Mouse (Mus musculus): Measurements from ENCODE around the gene Gm20388. TPM values are rescaled to one million over a fixed set of nuclear protein-coding genes. Genes with fewer than 3 reads are reported as not detected.

The Gm20388 gene
- total RNA-seq, 2 experiments from 2014 or later, result 2.2 to 7.6 TPM

DNA sequence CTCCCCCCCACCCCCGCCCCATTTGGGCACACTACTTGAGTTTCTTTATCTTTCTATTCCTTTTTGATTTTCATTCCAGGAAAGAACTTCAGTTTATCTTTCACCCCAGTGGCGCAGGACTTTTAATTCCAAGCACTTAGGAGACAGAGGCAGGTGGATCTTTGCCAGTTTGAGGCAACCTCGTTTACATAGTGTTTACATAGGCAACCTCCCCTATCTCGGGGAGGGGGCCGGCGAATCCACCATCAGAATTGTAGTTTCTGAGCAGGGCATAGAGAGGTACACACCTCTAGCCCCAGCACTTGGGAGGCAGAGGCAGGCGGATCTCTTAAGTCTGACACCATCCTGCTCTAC is 2041.0 kb downstream of the Gm20388 start:
- DNase-seq (ENCODE audit: low spot score in 2 of 2), result no peak
- no peak for TF ChIP-seq CTCF (conservative IDR thresholded peaks at IDR 0.05)
- H3K4me3 ChIP-seq, result peak overlapping the region; percentile 66
- no peak overlapping the region for H3K27ac ChIP-seq

DNA sequence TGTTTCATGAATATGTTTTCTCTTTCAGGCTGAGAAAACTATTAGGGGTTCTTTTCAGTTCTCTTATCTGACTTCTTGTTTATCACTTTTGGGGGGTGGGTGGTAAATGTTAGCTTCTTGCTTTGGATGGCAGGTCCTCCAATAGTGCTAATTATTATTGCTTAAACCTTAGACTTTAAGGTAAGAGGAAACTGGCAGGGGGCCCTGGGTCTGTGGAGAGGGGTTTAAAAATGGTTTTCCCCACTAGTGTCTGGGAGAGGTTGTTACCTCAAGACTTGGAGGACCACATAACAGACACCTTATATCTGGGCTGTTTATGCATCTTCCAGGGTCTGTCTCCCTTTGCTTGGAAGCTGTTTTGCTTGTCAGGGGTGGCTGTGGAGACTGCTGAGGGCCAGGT is 2041.5 kb downstream of the Gm20388 start:
- Histone ChIP-seq H3K27ac (no peak overlapping the region), H3K4me3 (peak overlapping the region; percentile 66; the same call in 1 of the 2 replicates)
- DNase-seq (ENCODE audit: low spot score in 2 of 2), result no peak
- TF ChIP-seq CTCF (conservative IDR thresholded peaks at IDR 0.05), result no peak

DNA sequence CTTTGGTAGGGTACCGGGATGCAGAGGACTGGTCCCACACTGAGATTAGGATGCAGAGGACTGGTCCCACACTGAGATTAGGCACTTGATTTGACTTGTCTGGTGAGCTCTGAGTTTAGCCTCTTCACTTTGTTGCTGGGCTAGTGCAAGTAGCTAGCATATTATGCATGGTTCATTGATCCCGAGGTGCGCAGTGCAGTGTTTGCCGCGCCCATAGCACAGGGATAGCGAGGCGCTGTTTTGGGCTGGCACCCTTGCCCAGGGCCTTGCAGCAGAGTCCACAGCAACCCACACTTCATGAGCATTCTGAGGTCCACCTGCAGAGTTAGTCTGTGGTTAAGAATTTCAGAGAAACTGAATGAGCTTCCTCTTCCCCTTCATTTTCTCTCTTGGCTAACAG is 2042.2 kb downstream of the Gm20388 start:
- no peak overlapping the region for H3K4me3 ChIP-seq
- DNase-seq (ENCODE audit: low spot score in 2 of 2), result no peak
- no peak for TF ChIP-seq CTCF (conservative IDR thresholded peaks at IDR 0.05)
- H3K27ac ChIP-seq, result no peak overlapping the region

DNA sequence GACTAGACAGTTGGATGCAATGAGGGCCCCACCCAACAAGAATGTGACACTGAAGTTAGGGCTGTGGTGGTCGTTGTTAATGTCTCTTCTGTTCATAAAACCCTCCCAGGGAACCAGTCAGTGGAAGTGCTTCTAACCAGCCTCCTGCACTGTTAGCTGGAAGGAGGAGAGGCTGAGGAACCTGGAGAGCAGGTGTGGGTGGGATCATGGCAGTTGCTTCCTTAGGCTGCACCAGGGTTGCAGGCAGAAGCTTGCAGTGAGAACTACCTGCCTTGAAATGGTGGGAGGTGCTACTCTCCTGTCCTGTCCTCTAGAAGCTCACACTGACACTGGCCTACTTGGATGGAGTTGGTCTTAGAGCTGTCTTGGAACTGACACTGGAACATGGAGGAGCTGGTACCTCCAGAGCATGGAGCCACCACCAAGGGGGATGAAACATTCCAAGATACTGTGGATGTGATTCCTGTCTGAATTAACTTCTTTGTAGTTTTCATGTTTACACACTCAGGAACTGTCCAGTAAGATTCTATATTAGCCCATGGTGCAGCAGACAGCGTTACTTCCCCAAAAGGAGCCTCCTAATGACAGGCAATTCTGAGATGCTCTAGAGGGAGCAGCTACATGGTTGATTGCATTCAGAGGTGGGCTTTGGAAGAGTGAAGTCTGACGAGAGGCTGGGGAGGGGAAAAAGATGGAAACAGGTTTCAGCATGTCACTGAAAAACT is 2043.3 kb downstream of the Gm20388 start:
- no peak for DNase-seq (ENCODE audit: low spot score in 2 of 2)
- TF ChIP-seq CTCF (conservative IDR thresholded peaks at IDR 0.05), result no peak
- Histone ChIP-seq H3K4me3 (no peak overlapping the region), H3K27ac (no peak overlapping the region)

DNA sequence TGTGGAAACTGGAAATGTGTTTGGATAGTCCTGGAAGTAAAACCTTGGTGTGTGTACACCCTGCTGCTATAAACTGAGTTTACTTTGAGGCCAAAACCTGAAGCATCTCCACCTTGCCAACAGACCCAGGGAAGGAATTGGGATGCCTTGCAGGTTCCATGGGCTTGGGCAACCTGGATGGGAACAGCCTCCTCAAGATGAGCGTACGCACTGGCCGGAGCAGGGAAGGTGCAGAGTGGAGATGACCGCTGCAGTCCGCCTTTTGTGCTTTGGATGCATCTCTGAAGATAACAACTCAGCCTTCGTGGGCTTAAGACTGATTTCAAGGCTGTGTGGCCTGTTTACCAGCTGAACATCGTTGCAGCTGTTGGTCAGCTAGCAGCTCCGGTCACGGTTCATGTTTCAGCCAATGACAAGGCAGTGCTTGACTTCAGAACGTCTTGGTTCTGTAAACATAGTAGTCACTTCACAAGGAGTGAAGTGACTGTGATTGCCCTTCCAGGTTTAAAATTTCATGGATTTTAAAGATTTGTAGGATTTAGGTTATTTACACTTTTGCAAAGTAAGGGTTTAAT is 2044.4 kb downstream of the Gm20388 start:
- H3K4me3 ChIP-seq, result no peak overlapping the region
- no peak overlapping the region for H3K27ac ChIP-seq
- no peak for DNase-seq (ENCODE audit: low spot score in 2 of 2)
- no peak for TF ChIP-seq CTCF (conservative IDR thresholded peaks at IDR 0.05)

DNA sequence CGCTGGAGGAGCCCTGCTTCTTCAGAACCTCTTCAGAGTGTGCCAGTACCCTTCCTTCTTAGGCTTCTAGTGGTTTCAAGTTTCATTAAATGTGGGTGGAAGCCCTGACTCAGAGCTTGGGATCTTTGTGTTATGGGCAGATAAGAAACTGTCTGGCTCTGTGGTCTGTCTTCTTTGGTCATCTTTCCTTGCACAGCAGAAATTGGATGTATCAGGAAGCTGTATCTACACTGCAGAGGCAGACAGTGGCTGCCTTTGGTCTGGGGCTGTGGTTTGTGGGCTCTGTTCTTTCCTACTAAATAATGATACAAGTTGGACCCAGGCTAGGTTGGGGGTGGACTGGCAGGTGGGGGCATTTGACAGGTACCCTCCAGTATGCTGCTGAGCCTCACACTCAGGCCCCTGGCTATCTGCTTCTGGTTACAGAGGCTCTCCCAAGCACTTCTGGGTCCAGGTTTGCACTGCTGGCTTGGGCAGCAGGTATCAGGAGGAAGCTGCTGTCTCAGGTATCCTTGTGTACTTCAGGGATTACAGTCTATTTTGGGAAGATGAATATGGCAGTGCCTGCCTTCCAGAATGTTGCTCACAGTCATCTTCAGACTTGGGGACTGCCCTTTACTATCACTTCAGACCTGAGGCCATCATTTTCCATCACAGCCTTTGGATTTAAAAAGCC is 2045.3 kb downstream of the Gm20388 start:
- no peak for DNase-seq (ENCODE audit: low spot score in 2 of 2)
- Histone ChIP-seq H3K4me3 (no peak overlapping the region), H3K27ac (no peak overlapping the region)
- no peak for TF ChIP-seq CTCF (conservative IDR thresholded peaks at IDR 0.05)

DNA sequence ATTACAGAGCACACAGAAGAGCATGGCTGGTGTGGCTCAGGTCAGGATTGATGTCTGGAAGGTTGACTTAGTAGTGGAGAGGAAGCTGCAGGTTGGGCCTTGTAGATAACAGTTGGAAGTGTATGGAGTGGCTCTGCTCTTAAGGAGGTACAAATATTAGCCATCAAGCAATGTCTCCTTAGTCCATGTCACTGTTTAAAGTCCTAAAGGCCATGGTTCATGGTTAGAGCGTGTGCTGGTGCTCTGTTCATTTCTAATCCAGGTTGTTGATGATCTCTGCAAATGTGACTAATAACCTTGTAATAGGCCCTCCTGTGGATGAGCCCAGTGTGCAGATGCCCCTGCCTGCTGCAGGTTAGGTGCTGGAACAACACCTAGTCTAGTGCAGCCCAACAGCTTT is 2047.8 kb downstream of the Gm20388 start:
- H3K4me3 ChIP-seq, result no peak overlapping the region
- H3K27ac ChIP-seq, result no peak overlapping the region
- no peak for TF ChIP-seq CTCF (conservative IDR thresholded peaks at IDR 0.05)
- no peak for DNase-seq (ENCODE audit: low spot score in 2 of 2)

DNA sequence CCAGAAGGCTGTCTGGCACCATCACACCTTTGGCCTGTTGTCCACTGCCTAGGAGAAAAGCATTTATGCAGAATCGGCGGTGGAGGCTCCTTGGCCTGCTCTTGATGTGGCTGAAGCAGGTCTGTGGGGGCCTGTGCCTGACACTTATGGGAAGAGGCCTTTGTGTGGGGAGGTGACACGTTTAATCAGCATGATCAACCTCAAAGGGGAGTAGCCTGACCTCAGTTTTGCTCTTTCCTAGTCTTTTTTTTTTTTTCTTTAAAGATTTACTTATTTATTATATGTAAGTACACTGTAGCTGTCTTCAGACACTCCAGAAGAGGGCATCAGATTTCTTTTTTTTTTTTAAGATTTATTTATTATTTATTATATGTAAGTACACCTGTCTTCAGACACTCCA is 2052.3 kb downstream of the Gm20388 start:
- no peak; the same call in 1 of the 2 replicates for TF ChIP-seq CTCF (conservative IDR thresholded peaks at IDR 0.05)
- no peak for DNase-seq (ENCODE audit: low spot score in 2 of 2)
- Histone ChIP-seq H3K27ac (no peak overlapping the region), H3K4me3 (no peak overlapping the region)

DNA sequence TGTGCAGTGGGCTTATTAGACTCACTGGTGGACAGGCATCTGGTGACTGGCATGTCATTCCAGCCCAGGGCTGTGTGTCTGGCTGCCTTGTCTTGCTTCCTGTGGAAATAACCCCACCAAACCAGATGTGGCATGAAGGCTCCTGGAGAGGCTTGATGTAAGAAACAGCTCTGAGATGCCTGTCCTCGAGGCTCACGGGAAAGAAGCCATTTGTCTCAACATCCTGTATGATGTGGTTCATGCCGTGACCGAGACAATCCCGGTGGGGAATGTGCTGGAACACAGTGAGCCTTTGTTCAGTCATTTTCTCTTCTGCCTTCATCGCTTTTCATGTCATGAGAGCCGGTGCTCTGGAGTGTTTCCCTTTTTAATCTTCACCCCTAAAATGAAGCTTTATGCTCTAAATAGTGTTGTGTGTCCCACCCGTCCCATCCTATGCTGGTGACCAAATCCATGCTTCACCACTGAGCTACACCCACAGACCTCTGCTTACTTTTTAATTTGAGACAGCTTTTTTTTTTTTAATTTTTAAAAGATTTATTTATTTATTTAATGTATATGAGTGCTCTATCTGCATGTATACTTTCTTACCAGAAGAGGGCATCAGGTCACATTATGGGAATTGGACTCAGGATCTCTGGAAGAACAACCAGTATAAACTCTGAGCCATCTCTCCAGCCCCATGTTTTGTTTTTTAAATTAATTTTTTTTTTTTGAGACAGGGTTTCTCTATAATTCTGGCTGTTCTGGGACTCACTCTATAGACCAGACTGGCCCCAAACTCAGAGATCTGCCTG is 2054.3 kb downstream of the Gm20388 start:
- no peak overlapping the region for H3K4me3 ChIP-seq
- no peak overlapping the region for H3K27ac ChIP-seq
- peak; percentile 60 for TF ChIP-seq CTCF (conservative IDR thresholded peaks at IDR 0.05)
- DNase-seq (ENCODE audit: low spot score in 2 of 2), result no peak

DNA sequence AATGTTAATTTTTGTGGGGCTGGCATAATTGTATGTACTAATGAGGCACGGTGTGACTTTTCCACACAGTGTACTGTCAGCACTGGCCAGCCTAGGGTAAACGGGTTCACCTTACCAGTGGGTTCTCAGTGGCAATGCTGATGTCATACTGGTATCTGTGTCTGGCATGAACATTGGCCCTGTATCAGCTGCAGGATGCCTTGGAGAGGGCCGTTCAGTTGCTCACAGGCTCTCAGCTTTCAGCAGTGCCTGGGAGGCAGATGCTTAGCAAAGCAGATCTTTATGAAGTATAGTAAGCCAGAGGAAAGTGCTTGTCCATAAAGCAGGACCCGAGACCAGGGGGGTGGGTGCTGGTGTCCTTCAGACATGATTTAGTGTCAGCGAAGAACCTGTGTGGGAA is 2055.5 kb downstream of the Gm20388 start:
- no peak overlapping the region for H3K4me3 ChIP-seq
- no peak for DNase-seq (ENCODE audit: low spot score in 2 of 2)
- H3K27ac ChIP-seq, result no peak overlapping the region
- no peak for TF ChIP-seq CTCF (conservative IDR thresholded peaks at IDR 0.05)

DNA sequence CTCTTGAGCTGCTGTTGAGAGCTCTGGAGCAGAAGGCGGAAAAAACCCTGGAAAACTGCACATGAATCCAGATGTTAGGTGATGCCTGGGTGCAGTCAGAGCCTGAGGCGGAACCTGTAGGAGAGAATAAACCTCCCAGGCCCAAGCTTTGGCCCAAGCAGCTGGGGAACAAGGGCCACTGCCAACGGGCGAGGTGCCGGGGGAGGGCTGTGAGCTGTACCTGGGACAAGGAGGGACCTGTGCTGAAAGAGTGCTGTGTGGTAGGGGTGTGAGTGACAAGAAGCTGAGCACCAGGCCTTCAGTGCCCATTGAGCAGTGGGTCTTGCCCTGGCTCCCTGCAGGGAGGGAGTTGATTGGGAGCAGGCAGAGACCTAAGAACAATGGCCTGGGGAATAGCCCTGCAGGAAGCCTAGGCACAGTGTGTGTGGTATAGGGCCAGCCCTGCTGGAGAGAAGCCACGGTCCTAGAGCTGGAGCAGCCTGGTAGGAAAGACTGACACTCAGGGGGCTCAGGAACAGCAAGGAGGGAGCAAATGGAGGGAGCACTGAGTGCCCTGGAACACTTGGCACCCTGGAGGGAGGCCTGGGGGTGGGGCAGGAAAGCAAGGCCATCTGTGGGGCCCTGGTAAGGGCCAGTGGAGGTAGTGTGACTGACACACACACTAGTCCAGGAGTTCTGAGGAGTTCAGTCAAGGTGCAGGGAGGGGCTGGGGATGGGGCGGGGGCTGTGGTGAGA is 2056.2 kb downstream of the Gm20388 start:
- no peak overlapping the region for H3K4me3 ChIP-seq
- no peak for TF ChIP-seq CTCF (conservative IDR thresholded peaks at IDR 0.05)
- H3K27ac ChIP-seq, result peak overlapping the region; percentile 47
- no peak for DNase-seq (ENCODE audit: low spot score in 2 of 2)

DNA sequence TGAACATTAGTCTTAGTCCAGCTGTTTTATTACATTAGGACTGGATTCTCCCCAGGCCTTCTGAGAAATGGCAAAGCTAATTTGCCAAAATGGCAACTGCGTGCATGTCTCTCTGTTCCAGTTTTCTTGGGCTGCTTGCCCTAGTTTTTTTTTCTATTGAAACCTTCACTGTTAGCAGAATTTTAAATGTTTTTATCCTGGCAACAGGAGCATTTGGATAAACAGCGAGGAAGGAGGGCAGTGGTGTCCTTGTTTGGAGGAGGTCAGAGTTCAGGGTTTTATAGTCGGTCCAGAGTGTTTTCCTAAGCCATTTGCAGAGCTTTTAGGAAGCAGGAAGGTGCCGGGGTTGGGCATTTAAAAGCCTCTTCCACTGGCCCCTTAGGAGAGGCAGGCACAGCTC is 2057.3 kb downstream of the Gm20388 start:
- Histone ChIP-seq H3K4me3 (no peak overlapping the region), H3K27ac (peak overlapping the region; percentile 77)
- no peak for DNase-seq (ENCODE audit: low spot score in 2 of 2)
- TF ChIP-seq CTCF (conservative IDR thresholded peaks at IDR 0.05), result no peak
